Comparison of ENCODE assay signal across 10 mouse cellular contexts in the genomic region with DNA sequence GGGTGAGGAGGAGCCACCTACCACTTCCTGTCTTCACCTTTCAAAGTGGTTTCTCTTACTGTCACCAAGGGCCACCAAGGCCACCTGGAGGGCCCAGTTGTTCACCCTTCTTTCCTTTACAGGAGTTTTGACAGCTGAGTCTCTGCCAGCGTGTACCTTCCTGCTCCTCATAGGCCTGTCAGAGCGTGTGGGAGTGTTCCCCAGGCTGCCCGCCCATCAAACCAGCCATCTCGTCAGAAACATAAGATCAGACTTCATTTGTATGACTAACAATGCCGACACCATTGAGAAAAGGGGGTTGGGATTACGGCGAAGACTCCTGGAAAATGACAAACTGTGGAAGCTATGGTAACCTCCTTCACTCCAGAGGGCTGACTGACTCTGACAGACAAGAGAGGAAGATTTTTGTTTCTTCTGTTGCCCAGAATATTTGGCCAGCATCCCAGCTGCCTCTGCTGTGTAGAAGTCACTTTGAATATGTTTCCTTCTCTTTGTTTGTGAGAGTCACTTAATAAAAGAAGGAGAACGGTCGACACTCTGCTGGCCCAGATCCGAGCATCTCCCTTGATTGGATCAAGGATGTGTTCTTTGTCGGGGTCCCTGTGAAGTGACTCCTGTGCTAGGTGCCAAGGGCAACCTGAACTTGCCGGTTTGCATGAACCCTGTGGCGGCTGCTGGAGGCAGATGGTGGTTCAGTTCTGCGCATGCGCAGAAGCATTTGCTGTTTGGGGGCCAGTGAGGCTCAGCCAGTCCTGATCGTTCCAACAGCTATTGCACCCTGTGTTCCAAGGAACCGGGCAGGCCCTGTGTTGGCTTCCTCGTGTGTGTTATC. TPM values are rescaled to one million over a fixed set of nuclear protein-coding genes. Genes with fewer than 3 reads are reported as not detected.
DNase-seq lines count a peak whose midpoint lies in the region; ATAC-seq and TF ChIP-seq lines count a peak whose summit lies in the region.
"Had no signal": no experiment of that assay in that cellular context is flagged by ENCODE, and none has a peak within 500 bp of the region (broad histone marks: within the 10 kb centered on the region; RNA-seq: fewer than 3 reads in every experiment).

No protein-coding gene starts in this region.

- H3K4me2 ChIP-seq in neural tube, embryonic 14.5 days (ENCODE audit: low read depth, low read length) = no peak overlapping the region

- ATAC-seq in neural tube, embryonic 14.5 days (ENCODE audit: low read depth) = no peak
- ATAC-seq in granulocyte monocyte progenitor cell, adult 5-6 weeks (replicated peaks; ENCODE audit: poor library complexity, severe bottlenecking) = no peak

- TF ChIP-seq CTCF in gastrocnemius, adult 2 months (IDR thresholded peaks at IDR 0.05) = no peak

- intact Hi-C loops in gastrocnemius, adult 2 months (cut with DNase I) = no loop called here

- WGBS in neural tube, embryonic 14.5 days = 70% methylated on average over 18 of the region's 18 CpGs

- H3K27me3 ChIP-seq in neural tube, embryonic 14.5 days (ENCODE audit: control insufficient read depth, insufficient read depth, low read length) = no peaks in the 10 kb centered on the region

- H3K9ac ChIP-seq in neural tube, embryonic 14.5 days (replicated peaks; ENCODE audit: low read depth, low read length) = no peak overlapping the region

- no peaks in the 10 kb centered on the region for H3K9me3 ChIP-seq in neural tube, embryonic 14.5 days (ENCODE audit: control insufficient read depth, low read length)

- peak; percentile 30 for DNase-seq in gastrocnemius, adult 2 months
- no peak for DNase-seq in gastrocnemius, postnatal 10 days
- DNase-seq in cerebellum, adult 9-10 months = peak; percentile 47
- DNase-seq in layer of hippocampus, adult 9-10 months (ENCODE audit: low spot score) = peak; percentile 35
- no peak for DNase-seq in kidney, postnatal 14 days
- no peak for DNase-seq in kidney, adult 9 months
- DNase-seq: heart, postnatal 36 days had no signal

- H3K36me3 ChIP-seq in neural tube, embryonic 14.5 days (ENCODE audit: control insufficient read depth, insufficient read depth, low read length) = no peaks in the 10 kb centered on the region

- H3K4me1 ChIP-seq in neural tube, embryonic 14.5 days (ENCODE audit: control insufficient read depth, insufficient read depth, low read length) = no peaks in the 10 kb centered on the region

- H3K4me3 ChIP-seq in gastrocnemius, adult 2 months = no peak overlapping the region
- H3K4me3 ChIP-seq in neural tube, embryonic 14.5 days (ENCODE audit: low read depth, low read length) = no peak overlapping the region
- H3K4me3 ChIP-seq: myocyte had no signal

- no peak overlapping the region for H3K27ac ChIP-seq in gastrocnemius, adult 2 months
- peak overlapping the region; percentile 41; the same call in 1 of the 2 replicates for H3K27ac ChIP-seq in neural tube, embryonic 14.5 days (ENCODE audit: low read depth, low read length)

RNA-seq across cellular contexts. Expression of a gene that starts 34.6 kb away (rescaled TPM):
- under 1 TPM in 1 of 2 experiments, not detected in 1; 0.22 TPM for total RNA-seq in gastrocnemius, adult 2 months (2021)
- total RNA-seq in gastrocnemius, postnatal 10 days (2021) = under 1 TPM; 0.28 to 0.34 TPM
- 0.03 and 0.23 TPM in 2 replicates for polyA plus RNA-seq in neural tube, embryonic 14.5 days (2014; fragmentation: Nextera tagmentation; extraction: Ambion mirVana)
- total RNA-seq in granulocyte monocyte progenitor cell, adult 5-6 weeks (2014; fragmentation: Nextera tagmentation) = not detected in 2 replicates
- not detected in 2 replicates for total RNA-seq in granulocyte monocyte progenitor cell, adult 5-6 weeks (2017)
- polyA plus RNA-seq: myocyte had no signal

Comparison
In these comparisons a context has a peak if more than half of its experiments do, and no peak if none do; other contexts are left out.
1. DNase-seq: peak in gastrocnemius, adult 2 months (single experiment), cerebellum, adult 9-10 months (single experiment) and layer of hippocampus, adult 9-10 months (single experiment); none in gastrocnemius, postnatal 10 days (single experiment), kidney, postnatal 14 days (single experiment) and kidney, adult 9 months (single experiment).